Mouse (Mus musculus) limb, embryonic 14.5 days (tissue): ENCODE results near the gene Crym. TPM values are rescaled to one million over a fixed set of nuclear protein-coding genes. Genes with fewer than 3 reads are reported as not detected.

Source experiments
- ATAC-seq: fragments of 200-750 bp; cut with Nextera tagmentation; 2 replicates; pipeline ENCODE4 v1.8.0; 2017; ENCODE audit warnings: low read depth, moderate number of reproducible peaks, moderate TSS enrichment; ENCODE audit not compliant: low FRiP score
- DNase-seq: peaks from one replicate; pipeline ENCODE4 v3.0.0-alpha.2; 2015; ENCODE audit warnings: low spot score
- H3K27ac ChIP-seq: fragments of 300-500 bp; sonication (generic); replicated peaks from 2 replicates; pipeline ENCODE4 v1.5.1; 2014; ENCODE audit warnings: low read depth, mild to moderate bottlenecking, low read length, moderate library complexity, mixed read lengths
- H3K27me3 ChIP-seq: fragments of 300-500 bp; sonication (generic); 2 replicates; pipeline ENCODE4 v1.6.1; 2014; ENCODE audit warnings: low read length, mixed read lengths; ENCODE audit not compliant: control insufficient read depth, insufficient read depth
- H3K36me3 ChIP-seq: fragments of 300-500 bp; sonication (generic); 2 replicates; pipeline ENCODE4 v1.6.1; 2014; ENCODE audit warnings: mild to moderate bottlenecking, low read length, moderate library complexity, mixed read lengths; ENCODE audit not compliant: control insufficient read depth, insufficient read depth
- H3K4me1 ChIP-seq: fragments of 300-500 bp; sonication (generic); 2 replicates; pipeline ENCODE4 v1.6.1; 2014; ENCODE audit warnings: antibody characterized with exemption, low read length, mixed read lengths; ENCODE audit not compliant: control insufficient read depth, insufficient read depth
- H3K4me2 ChIP-seq: fragments of 300-500 bp; sonication (generic); replicated peaks from 2 replicates; pipeline ENCODE4 v1.6.1; 2014; ENCODE audit warnings: low read depth, mild to moderate bottlenecking, low read length, moderate library complexity; ENCODE audit not compliant: severe bottlenecking
- H3K4me3 ChIP-seq: fragments of 300-500 bp; sonication (generic); replicated peaks from 2 replicates; pipeline ENCODE4 v1.5.1; 2014; ENCODE audit warnings: low read length
- H3K9ac ChIP-seq: fragments of 300-500 bp; sonication (generic); 2 replicates; pipeline ENCODE4 v1.6.1; 2014; ENCODE audit warnings: mild to moderate bottlenecking, low read depth, low read length, moderate library complexity; ENCODE audit not compliant: severe bottlenecking
- H3K9me3 ChIP-seq: fragments of 300-500 bp; sonication (generic); 2 replicates; pipeline ENCODE4 v1.6.1; 2016; ENCODE audit warnings: low read length; ENCODE audit not compliant: control insufficient read depth
- POLR2A ChIP-seq: fragments of 200-500 bp; IDR thresholded peaks from 2 replicates; pipeline ENCODE4 v1.8.0; 2012; ENCODE audit warnings: inconsistent platforms, mild to moderate bottlenecking, moderate library complexity, borderline replicate concordance; ENCODE audit not compliant: insufficient read depth, insufficient read length; ENCODE audit errors: extremely low read depth
- WGBS: fragments of 180-500 bp; shearing (Covaris S2); extraction: QIAGEN DNeasy Blood & Tissue Kit; methylation state at CpG from one replicate; pipeline ENCODE4 v1.1.7; 2014; 5-methylcytosine and 5-hydroxymethylcytosine counted together
- polyA plus RNA-seq, 2 experiments: library from polyadenylated mRNA; depleted of rRNA in 1 of 2; stranded (reverse) in 1 of 2; unstranded in 1 of 2; fragments of >200 nt; fragmentation: Nextera tagmentation in 1 of 2; extraction: Ambion mirVana in 1 of 2; gene quantifications; 2 replicates each; pipeline versions ENCODE4 v1.2.1 to v1.2.3; 2012 to 2014

The Crym gene
- polyA plus RNA-seq, 2 experiments = 12.3 to 12.9 TPM

DNA sequence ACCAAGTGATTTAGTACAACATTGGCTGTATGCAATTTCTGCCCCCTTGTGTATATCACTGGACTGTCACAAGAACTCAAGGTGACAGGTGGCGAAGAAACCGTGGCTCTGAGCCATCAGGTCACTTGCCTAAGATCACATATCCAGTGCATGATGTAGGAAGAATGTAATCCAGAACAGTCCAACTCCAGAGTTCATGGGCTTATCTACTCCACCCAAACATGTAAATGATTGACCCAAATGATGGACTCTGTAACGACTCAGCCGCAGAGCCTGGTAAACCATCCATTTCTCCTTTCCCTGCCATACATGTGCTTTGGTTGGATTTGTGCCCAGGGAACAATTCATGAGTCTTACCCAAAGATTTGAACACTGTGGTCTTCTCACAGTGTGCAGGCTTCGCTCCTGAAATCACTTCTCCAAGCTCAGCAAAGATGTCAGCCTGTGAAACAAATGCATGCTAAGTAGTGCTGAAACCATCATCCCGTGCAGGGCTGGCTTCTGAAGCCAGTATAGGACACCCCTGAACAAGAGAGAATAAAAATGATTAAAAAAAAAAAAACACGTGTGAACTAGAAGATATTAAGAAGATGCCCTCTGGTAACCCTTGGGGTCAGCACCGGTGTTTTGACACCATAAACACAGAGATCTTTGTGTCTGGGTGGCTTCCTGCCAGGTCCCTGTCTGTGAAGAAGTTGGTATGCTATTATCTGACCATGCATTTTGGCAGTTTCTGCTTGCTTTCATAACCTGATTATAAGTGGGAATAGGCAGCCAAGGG is 12.4 kb downstream of the Crym start:
- Histone ChIP-seq H3K27ac (no peak overlapping the region), H3K4me3 (no peak overlapping the region), H3K9ac (no peak overlapping the region), H3K36me3 (no peaks in the 10 kb centered on the region), H3K4me2 (no peak overlapping the region), H3K9me3 (no peaks in the 10 kb centered on the region), H3K27me3 (no peaks in the 10 kb centered on the region), H3K4me1 (no peaks in the 10 kb centered on the region)
- ATAC-seq = no peak
- no peak for DNase-seq
- WGBS = 68% methylated on average over 8 of the region's 8 CpGs
- no peak for TF ChIP-seq POLR2A

- Histone ChIP-seq H3K9ac (no peak overlapping the region), H3K4me1 (no peaks in the 10 kb centered on the region), H3K27me3 (no peaks in the 10 kb centered on the region), H3K36me3 (no peaks in the 10 kb centered on the region), H3K4me2 (no peak overlapping the region), H3K27ac (no peak overlapping the region), H3K9me3 (no peaks in the 10 kb centered on the region), H3K4me3 (no peak overlapping the region)
- DNase-seq (no peak), ATAC-seq (no peak)
- no peak for TF ChIP-seq POLR2A
- WGBS = 93% methylated on average over 5 of the region's 5 CpGs
These were observed 13.0 kb downstream of the Crym start for GRCm38 (mm10) chr7:120188946-120189345.

DNA sequence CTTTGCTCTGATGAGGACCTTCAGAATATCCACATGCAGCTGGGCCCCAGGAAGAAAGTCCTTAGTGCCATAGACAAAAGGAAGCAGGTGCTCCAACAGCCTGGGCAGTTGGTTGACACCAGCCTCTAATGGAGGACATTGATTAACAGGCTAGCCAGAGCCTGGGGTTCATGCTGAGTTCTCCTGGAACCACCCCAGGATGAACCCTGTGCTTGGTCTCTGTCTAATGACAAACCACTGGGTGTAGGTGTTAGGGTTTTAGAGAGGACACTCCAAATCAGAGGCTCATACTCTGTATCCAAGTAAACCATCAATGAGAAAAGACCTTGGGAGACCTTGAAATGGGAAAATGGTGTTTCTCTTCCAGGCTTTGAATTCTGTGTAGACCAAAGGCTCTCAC is 19.0 kb downstream of the Crym start:
- no peak overlapping the region for H3K4me2 ChIP-seq
- no peaks in the 10 kb centered on the region for H3K27me3 ChIP-seq
- no peak overlapping the region for H3K27ac ChIP-seq
- 0 out of 2 replicates have a peak, but pooled peaks cover 3% of the 10 kb centered on the region for H3K4me1 ChIP-seq
- TF ChIP-seq POLR2A = no peak
- H3K4me3 ChIP-seq = no peak overlapping the region
- no peak overlapping the region for H3K9ac ChIP-seq
- DNase-seq (no peak), ATAC-seq (no peak)
- no peaks in the 10 kb centered on the region for H3K36me3 ChIP-seq
- H3K9me3 ChIP-seq = no peaks in the 10 kb centered on the region

- Histone ChIP-seq H3K36me3 (no peaks in the 10 kb centered on the region), H3K9me3 (no peaks in the 10 kb centered on the region), H3K9ac (no peak overlapping the region), H3K27me3 (no peaks in the 10 kb centered on the region), H3K27ac (no peak overlapping the region), H3K4me1 (0 out of 2 replicates have a peak, but pooled peaks cover 3% of the 10 kb centered on the region), H3K4me2 (no peak overlapping the region), H3K4me3 (no peak overlapping the region)
- 88% methylated on average over 4 of the region's 4 CpGs for WGBS
- no peak for TF ChIP-seq POLR2A
- no peak for ATAC-seq
- no peak for DNase-seq
These were observed 20.3 kb downstream of the Crym start for GRCm38 (mm10) chr7:120181401-120182230.

DNA sequence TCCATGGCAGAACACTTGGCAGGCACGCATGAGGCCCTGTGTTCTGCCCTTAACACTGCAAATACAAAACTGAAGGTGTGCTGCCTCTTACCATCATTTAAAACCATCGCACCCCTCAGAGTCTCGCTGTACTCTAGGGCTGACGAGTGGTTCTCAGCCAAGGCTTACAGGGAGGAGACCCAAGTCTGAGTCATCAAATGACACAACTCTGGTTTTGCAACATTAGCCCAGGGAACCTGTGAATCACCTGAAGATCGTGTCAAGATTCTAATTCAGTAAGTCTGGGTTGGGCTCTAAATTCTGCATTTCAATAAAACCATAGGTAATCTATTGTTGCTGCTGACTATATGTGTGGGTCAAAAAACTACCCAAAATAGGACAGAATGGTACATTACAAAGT is 21.4 kb downstream of the Crym start:
- no peaks in the 10 kb centered on the region for H3K36me3 ChIP-seq
- 86% methylated on average over 5 of the region's 5 CpGs for WGBS
- no peak overlapping the region for H3K27ac ChIP-seq
- no peak overlapping the region for H3K4me2 ChIP-seq
- 0 out of 2 replicates have a peak, but pooled peaks cover 3% of the 10 kb centered on the region for H3K4me1 ChIP-seq
- no peaks in the 10 kb centered on the region for H3K9me3 ChIP-seq
- ATAC-seq (no peak), DNase-seq (no peak)
- no peaks in the 10 kb centered on the region for H3K27me3 ChIP-seq
- no peak overlapping the region for H3K9ac ChIP-seq
- no peak for TF ChIP-seq POLR2A
- no peak overlapping the region for H3K4me3 ChIP-seq
